Mouse (Mus musculus) kidney, embryonic 16.5 days (tissue): Measurements from ENCODE around the gene Smc6. TPM values are rescaled to one million over a fixed set of nuclear protein-coding genes. Genes with fewer than 3 reads are reported as not detected.
A peak's percentile ranks its signal among the peaks of the same experiment; 100 is the strongest.

ENCODE experiments used
- ATAC-seq: fragments of 200-750 bp; cut with Nextera tagmentation; 2 replicates; pipeline ENCODE4 v1.8.0; 2017; ENCODE audit warnings: moderate TSS enrichment; ENCODE audit not compliant: low FRiP score, low TSS enrichment
- H3K27ac ChIP-seq: fragments of 300-500 bp; sonication (generic); 2 replicates; pipeline ENCODE4 v1.5.1; 2014; ENCODE audit warnings: low read length
- H3K27me3 ChIP-seq: fragments of 300-500 bp; sonication (generic); 2 replicates; pipeline ENCODE4 v1.6.1; 2014; ENCODE audit warnings: low read length, control low read depth, mixed read lengths; ENCODE audit not compliant: insufficient read depth
- H3K36me3 ChIP-seq: fragments of 300-500 bp; sonication (generic); 2 replicates; pipeline ENCODE4 v1.6.1; 2014; ENCODE audit warnings: low read length, control low read depth, mixed read lengths; ENCODE audit not compliant: insufficient read depth
- H3K4me1 ChIP-seq: fragments of 300-500 bp; sonication (generic); 2 replicates; pipeline ENCODE4 v1.6.1; 2014; ENCODE audit warnings: low read length, control low read depth, mixed read lengths; ENCODE audit not compliant: insufficient read depth
- H3K4me2 ChIP-seq: fragments of 300-500 bp; sonication (generic); replicated peaks from 2 replicates; pipeline ENCODE4 v1.6.1; 2014; ENCODE audit warnings: low read depth, low read length
- H3K4me3 ChIP-seq: fragments of 300-500 bp; sonication (generic); 2 replicates; pipeline ENCODE4 v1.5.1; 2014; ENCODE audit warnings: mild to moderate bottlenecking, low read length
- H3K9ac ChIP-seq: fragments of 300-500 bp; sonication (generic); replicated peaks from 2 replicates; pipeline ENCODE4 v1.6.1; 2014; ENCODE audit warnings: low read length
- H3K9me3 ChIP-seq: fragments of 300-500 bp; sonication (generic); 2 replicates; pipeline ENCODE4 v1.6.1; 2016; ENCODE audit warnings: low read length, control low read depth
- WGBS: fragments of 180-500 bp; shearing (Covaris S2); extraction: QIAGEN DNeasy Blood & Tissue Kit; methylation state at CpG from one replicate; pipeline ENCODE4 v1.1.7; 2014; 5-methylcytosine and 5-hydroxymethylcytosine counted together
- polyA plus RNA-seq: library from polyadenylated mRNA; unstranded; fragments of >200 nt; fragmentation: Nextera tagmentation; extraction: Ambion mirVana; gene quantifications from 2 replicates; pipeline ENCODE4 v1.2.1, GENCODE M21; 2015

The Smc6 gene
- polyA plus RNA-seq, result 110 and 144 TPM in 2 replicates

DNA sequence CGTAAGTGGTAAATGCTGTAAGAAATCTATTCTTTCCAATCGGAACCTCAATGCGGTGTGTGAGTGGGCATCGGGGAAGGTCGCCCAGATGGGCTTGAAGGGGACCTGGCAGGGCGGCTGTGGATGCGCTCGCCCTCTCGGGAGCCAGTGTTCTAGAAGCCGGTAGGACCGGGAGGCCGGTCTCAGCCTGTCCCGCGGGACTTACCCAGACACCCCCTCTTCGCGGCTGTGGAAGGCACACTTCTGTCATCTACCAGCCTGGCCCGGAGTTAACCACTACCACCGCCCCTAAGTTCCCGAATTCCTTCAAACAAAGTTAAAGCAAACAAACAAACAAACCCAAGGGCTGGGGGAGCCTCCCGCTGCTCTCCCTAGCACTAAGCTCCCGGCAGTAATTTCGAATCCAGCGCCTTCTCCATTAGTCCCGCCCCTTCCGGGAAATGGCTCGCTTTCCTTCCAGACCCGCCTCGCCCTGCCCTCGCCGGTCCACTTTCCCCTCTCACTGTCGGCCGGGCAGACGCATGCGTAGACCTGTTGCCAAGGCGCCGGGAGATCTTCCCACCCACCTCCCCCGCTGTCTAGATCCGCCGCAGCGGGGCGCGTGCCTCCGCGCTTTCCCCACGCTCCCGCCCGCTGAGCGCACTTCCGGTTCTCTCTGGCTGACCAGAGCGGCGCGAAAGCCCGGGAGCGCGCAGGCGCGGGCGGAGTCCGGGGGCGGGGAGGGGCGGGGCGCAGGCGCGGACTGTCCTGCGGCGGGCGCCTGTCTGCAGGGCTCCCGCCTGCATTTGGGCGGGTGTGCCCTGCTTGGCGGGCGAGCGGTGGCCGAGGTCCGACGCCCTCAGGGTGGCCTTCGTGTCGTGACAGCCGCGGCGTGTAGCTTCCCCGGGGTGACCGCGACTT, at the start of gene Smc6, which contains the start of gene Gen1:
Gene Smc6, plus strand, starts transcription at position 505 of the 900 bp plus-strand sequence.
Gene Gen1, minus strand, starts transcription at position 420 of the 900 bp plus-strand sequence.
- ATAC-seq, result peak; percentile 99
- WGBS, result 0% methylated on average over 72 of the region's 83 CpGs
- H3K4me3 ChIP-seq, result peak within 1 kb of the TSS; percentile 76
- no peaks in the 10 kb centered on the region for H3K9me3 ChIP-seq
- peak within 1 kb of the TSS; percentile 94 for H3K9ac ChIP-seq
- no peaks in the 10 kb centered on the region for H3K36me3 ChIP-seq
- H3K4me1 ChIP-seq, result peaks cover 27% of the 10 kb centered on the region
- no peaks in the 10 kb centered on the region for H3K27me3 ChIP-seq
- H3K4me2 ChIP-seq, result peak within 1 kb of the TSS; percentile 75
- peak within 1 kb of the TSS; percentile 86 for H3K27ac ChIP-seq

DNA sequence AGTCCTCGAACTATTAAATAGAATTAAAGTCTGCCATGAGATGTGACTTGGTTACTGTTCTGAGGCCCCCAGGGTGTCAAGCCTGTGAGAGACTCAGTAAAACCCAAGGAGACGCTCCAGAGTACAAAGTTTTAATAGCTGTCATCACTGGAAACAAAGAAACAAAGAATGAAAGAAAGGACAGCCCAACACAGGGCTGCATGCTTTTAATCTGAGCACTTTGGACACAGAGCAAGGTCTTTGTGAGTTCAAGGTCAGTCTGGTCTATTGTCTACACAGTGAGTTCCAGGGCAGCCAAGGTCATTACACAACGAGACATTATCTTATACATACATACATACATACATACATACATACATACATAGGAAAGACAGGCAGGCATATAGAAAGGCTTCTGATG, 49.2 kb upstream of the Smc6 start:
- WGBS, result 80% methylated on average over 3 of the region's 3 CpGs
- no peak overlapping the region for H3K9ac ChIP-seq

DNA sequence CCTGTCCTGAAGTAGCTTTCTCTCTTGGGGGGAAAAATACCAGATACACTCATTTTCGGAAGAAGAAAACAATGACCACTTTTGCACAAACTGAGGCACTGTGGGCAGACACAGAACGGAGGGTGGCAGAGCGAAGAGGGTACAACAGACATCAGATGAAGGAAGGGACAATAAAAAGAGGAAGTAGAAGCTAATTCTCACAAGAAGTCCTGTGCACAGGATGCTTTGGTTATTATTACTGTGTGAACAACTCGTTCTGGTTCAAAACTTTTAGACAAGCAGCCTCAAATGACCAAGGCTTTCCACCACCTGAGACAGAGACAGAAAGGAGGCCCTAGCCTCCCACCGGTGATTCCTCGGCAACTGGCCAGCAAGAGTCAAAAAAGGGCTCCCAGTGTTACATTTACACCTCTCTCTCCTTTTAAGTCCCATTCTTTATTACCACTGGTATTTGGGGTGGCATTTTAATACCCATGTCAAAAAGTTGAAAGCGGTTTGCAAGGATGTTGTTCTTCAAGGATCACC, 47.9 kb upstream of the Smc6 start:
- no peak overlapping the region for H3K4me2 ChIP-seq
- no peak overlapping the region for H3K27ac ChIP-seq
- WGBS, result 26% methylated on average over 7 of the region's 7 CpGs
- no peaks in the 10 kb centered on the region for H3K9me3 ChIP-seq
- H3K4me3 ChIP-seq, result no peak overlapping the region
- H3K9ac ChIP-seq, result no peak overlapping the region
- no peak for ATAC-seq
- no peaks in the 10 kb centered on the region for H3K36me3 ChIP-seq
- H3K4me1 ChIP-seq, result peaks cover 12% of the 10 kb centered on the region
- peaks cover 3% of the 10 kb centered on the region; the same call in 1 of the 2 replicates for H3K27me3 ChIP-seq

More for the DNA sequence above, 49.2 kb upstream of the Smc6 start:
- ATAC-seq, result no peak
- Histone ChIP-seq H3K4me3 (no peak overlapping the region), H3K36me3 (no peaks in the 10 kb centered on the region), H3K4me1 (peaks cover 2% of the 10 kb centered on the region; the same call in 1 of the 2 replicates), H3K27ac (no peak overlapping the region), H3K9me3 (no peaks in the 10 kb centered on the region), H3K4me2 (no peak overlapping the region), H3K27me3 (peaks cover 3% of the 10 kb centered on the region; the same call in 1 of the 2 replicates)

DNA sequence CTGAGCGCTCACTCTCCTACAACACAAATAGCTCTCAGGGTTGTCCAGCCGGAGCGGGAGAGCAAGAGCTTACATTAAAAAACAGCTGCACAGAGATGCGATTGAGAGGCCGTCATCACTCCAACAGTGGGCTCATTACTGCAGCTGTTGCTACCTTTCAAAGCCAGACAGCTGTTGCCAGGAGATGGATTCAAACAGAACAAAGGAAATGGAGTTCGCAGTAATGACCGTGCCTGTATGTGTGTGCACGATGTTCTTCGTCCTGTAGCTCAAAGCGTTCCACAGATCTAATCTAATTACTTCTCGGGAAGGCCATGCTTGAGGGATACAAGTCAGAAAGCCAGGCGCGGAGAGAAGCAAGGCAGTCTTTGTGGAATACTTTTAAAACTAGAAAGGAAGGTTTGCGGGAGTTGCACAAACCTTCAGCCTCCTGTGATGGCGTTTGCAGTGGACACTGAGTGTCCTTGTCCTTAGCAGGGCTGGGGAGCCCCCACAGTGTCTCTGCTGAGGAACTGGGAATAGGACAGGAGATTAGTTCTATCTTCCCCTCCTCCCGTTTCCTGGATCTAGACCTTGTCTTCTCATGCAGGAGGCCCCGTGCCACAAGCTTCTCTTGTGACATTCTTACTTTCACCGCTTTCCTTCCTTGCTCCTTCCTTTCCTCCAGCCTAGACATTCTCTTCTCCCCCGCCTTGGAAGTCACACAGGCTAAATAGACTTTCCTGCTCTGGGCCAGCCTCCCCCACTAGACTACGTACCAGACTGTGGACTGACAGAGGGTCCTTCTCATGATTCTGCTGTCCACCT, 44.0 kb upstream of the Smc6 start:
- 53% methylated on average over 20 of the region's 20 CpGs for WGBS
- 0 out of 2 replicates have a peak overlapping the region, but pooled peaks have one; percentile 11 for H3K27ac ChIP-seq
- no peaks in the 10 kb centered on the region for H3K9me3 ChIP-seq
- H3K9ac ChIP-seq, result no peak overlapping the region
- 0 out of 2 replicates have a peak overlapping the region, but pooled peaks have one; percentile 8 for H3K4me2 ChIP-seq
- peaks cover 3% of the 10 kb centered on the region; the same call in 1 of the 2 replicates for H3K27me3 ChIP-seq
- H3K36me3 ChIP-seq, result no peaks in the 10 kb centered on the region
- peaks cover 24% of the 10 kb centered on the region for H3K4me1 ChIP-seq
- no peak for ATAC-seq
- no peak overlapping the region for H3K4me3 ChIP-seq

DNA sequence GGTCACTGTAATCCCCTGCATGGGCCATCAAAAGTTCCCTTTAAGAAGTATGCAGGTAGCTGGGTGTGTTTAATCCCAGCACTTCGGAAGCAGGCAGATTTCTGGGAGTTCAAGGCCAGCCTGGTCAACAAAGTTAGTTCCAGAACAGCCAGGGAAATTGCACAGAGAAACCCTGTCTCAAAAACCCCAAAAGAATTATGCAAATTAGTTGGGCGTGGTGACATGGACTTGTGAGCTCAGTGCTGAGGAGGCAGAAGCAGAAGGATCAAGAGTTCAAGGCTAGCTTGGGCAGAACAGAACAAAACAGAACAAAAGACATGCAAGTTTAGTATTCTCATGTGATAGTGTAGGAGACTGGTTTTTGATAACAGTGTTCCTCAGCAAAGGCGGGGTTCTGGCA, 43.1 kb upstream of the Smc6 start:
- WGBS, result 65% methylated on average over 3 of the region's 3 CpGs

DNA sequence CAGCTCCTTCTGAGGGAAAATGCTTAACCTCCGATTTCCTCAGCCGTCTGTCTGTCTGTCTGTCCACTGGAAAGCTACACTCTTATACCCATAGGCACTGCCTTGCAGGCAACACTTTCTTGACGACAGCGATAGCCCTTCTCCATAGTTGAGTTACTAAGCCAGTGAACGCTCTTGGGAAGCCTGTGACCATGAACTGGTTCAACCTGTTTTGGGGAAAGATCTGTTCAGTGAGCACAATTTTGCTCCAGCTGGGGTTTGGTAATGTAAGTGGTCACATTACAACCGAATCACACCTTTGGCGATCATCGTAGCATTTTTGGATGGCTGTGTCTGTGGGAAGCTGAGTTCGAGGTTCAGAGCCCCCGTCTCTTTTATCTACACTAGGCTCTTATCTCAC, 42.6 kb upstream of the Smc6 start:
- H3K4me3 ChIP-seq, result no peak overlapping the region
- peak; percentile 39; the same call in 1 of the 2 replicates for ATAC-seq
- H3K27ac ChIP-seq, result no peak overlapping the region
- H3K9me3 ChIP-seq, result no peaks in the 10 kb centered on the region
- H3K9ac ChIP-seq, result no peak overlapping the region
- H3K4me1 ChIP-seq, result peaks cover 30% of the 10 kb centered on the region
- peaks cover 3% of the 10 kb centered on the region; the same call in 1 of the 2 replicates for H3K27me3 ChIP-seq
- no peaks in the 10 kb centered on the region for H3K36me3 ChIP-seq
- 71% methylated on average over 10 of the region's 10 CpGs for WGBS
- H3K4me2 ChIP-seq, result no peak overlapping the region

More for the DNA sequence above, 43.1 kb upstream of the Smc6 start:
- Histone ChIP-seq H3K4me1 (peaks cover 30% of the 10 kb centered on the region), H3K27me3 (peaks cover 3% of the 10 kb centered on the region; the same call in 1 of the 2 replicates), H3K9me3 (no peaks in the 10 kb centered on the region), H3K4me2 (no peak overlapping the region), H3K36me3 (no peaks in the 10 kb centered on the region), H3K27ac (no peak overlapping the region), H3K4me3 (no peak overlapping the region), H3K9ac (no peak overlapping the region)
- no peak for ATAC-seq

DNA sequence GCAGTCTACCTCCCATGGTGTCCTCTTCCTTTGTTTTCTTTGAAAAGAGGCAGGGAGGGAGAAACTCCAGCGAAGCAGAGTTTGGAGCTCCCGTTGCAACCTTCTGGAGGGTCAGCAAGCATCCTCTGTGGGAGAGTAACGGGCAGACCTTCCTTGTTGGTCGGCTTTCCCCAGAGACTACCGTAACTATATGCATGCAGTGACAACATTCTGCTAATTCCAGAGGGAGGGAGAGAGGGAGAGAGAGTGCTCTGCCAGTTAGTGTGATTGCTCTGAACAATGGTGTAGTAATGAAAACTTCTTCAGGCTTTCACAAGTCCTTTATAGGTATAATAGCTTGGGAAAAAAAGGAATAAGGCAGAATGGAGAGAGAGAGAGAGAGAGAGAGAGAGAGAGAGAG, 41.0 kb upstream of the Smc6 start:
- Histone ChIP-seq H3K27me3 (no peaks in the 10 kb centered on the region), H3K9ac (no peak overlapping the region), H3K36me3 (no peaks in the 10 kb centered on the region), H3K9me3 (no peaks in the 10 kb centered on the region), H3K4me3 (no peak overlapping the region), H3K4me2 (0 out of 2 replicates have a peak overlapping the region, but pooled peaks have one; percentile 12), H3K27ac (no peak overlapping the region), H3K4me1 (peaks cover 30% of the 10 kb centered on the region)
- ATAC-seq, result no peak
- WGBS, result 8% methylated on average over 5 of the region's 5 CpGs

DNA sequence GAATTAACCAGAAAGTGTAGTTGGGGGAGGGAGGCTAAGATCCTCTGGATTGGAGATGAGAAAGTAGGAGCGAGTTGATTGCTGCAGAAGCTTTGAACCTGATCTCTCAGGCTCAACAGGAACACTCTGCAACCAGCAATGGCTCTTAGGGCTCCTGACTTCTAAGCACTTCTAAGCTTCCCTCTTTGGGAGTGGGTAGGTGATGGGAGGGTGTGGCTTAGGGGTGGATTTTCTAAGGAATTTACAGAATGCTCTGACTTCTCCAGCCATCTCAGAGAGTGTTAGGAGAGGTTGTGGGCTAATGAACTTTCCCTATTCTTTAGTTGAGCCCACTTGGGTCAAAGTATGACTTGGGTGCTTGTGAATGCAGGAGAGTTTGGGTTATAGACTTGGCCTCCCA, 39.6 kb upstream of the Smc6 start:
- no peak overlapping the region for H3K9ac ChIP-seq
- no peaks in the 10 kb centered on the region for H3K9me3 ChIP-seq
- H3K36me3 ChIP-seq, result no peaks in the 10 kb centered on the region
- H3K4me3 ChIP-seq, result no peak overlapping the region
- H3K4me2 ChIP-seq, result no peak overlapping the region
- no peaks in the 10 kb centered on the region for H3K27me3 ChIP-seq
- 70% methylated on average over 1 of the region's 1 CpGs for WGBS
- H3K27ac ChIP-seq, result no peak overlapping the region
- no peak for ATAC-seq
- peaks cover 30% of the 10 kb centered on the region for H3K4me1 ChIP-seq

DNA sequence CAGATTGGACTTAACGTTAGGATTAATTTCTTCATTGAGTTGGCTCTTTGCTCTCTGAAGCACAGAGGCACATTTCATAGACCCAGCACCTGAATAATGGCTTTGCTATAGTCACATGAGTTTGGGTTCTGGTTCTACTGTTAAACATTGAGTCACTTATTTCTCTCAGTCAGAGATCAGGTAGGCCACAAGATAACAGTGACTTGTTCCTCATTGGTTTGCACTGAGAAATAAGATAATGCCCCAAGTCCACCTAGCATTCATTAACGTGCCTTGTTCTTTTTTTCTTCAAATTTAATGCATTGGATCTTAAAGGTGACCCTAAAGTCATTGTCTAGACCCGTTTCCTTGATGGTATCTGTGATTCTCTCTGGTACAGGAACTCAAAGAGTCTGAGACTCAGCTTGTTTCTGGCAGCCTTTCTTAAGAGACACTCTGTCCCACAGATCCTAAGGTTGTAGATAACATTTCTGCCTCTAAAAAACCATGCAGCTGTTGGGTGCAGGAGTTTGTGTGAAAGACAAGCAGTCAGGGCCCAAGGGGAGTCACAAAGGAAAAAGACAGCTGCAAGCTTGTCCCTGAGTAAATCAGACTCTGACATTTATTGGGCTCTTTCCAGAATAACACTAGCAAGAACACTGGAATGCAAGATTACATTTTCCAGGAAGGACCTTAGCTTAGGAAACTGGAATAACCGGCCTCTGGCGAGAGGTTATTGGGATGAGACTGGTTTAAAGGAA, 39.0 kb upstream of the Smc6 start:
- no peaks in the 10 kb centered on the region for H3K36me3 ChIP-seq
- no peak overlapping the region for H3K4me2 ChIP-seq
- no peaks in the 10 kb centered on the region for H3K9me3 ChIP-seq
- no peak overlapping the region for H3K4me3 ChIP-seq
- no peaks in the 10 kb centered on the region for H3K27me3 ChIP-seq
- peak overlapping the region; percentile 38; the same call in 1 of the 2 replicates for H3K27ac ChIP-seq
- 33% methylated on average over 5 of the region's 5 CpGs for WGBS
- H3K4me1 ChIP-seq, result peaks cover 25% of the 10 kb centered on the region
- no peak for ATAC-seq
- H3K9ac ChIP-seq, result no peak overlapping the region
